Mouse (Mus musculus): ENCODE data around the gene Serpinb6d.

The Serpinb6d gene

GRCm38 (mm10) chr13:33661105-33661504 lies at the start of gene Serpinb6d:
TSS of gene Serpinb6d (plus strand) at chr13:33661405.
- no peak for DNase-seq

DNA sequence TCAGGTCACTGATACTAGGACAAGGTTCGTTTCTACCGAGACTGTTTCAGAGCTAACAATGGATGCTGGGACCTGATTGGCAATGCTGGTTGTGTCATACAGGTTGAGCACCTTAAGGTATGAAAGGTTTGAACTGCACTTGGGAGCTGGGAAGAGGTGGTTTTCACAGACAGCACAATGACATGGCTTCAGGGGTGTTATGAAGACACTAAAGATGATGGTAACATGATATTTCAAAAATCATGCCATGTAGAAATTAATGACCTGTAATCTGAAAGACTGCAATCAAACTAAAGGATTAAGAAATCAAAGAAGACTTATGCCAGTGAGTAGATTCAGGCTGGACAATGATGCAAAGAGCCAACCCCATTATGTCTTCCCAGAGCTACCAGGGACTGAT lies 38.3 kb upstream of the Serpinb6d start:
- no peak for DNase-seq

GRCm38 (mm10) chr13:33642540-33642939 lies 18.7 kb upstream of the Serpinb6d start:
- DNase-seq = no peak

- no peak for DNase-seq
Measured at GRCm38 (mm10) chr13:33662550-33662949, 1.3 kb downstream of the Serpinb6d start.

DNA sequence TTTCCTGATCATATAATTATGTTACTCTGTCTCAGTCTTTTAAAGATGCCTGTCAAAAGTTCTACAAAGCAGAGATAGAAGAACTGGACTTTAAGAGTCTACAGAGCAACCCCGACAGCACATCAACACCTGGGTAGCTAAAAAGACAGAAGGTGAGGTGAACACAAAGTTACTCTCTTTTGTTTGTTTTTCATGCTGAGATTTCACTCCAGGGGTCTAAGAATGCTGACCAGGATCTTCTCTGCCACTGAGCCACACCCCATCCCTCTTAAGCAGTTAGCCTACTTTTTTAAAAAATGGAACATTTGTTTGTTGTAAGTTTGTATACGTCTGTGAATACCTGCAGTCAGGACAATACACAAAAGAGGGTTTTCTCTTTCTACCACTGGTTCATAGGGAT lies 59.1 kb downstream of the Serpinb6d start:
- no peak for DNase-seq

Measured in lung, postnatal 36 days (tissue).